Mouse (Mus musculus): Measurements from ENCODE around the gene Wdr82.

The Wdr82 gene

GRCm38 (mm10) chr9:106197732-106198131 lies 27.0 kb downstream of the Wdr82 start:
- DNase-seq (ENCODE audit: extremely low read depth, low read depth): no peak

GRCm38 (mm10) chr9:106198962-106199458 lies 28.3 kb downstream of the Wdr82 start:
- DNase-seq (ENCODE audit: extremely low read depth, low read depth): peak; percentile 45

GRCm38 (mm10) chr9:106199535-106200272 lies 29.0 kb downstream of the Wdr82 start, which contains the start of gene Ppm1m:
Ppm1m (minus strand) TSS chr9:106199746.
- no peak for DNase-seq (ENCODE audit: extremely low read depth, low read depth)

GRCm38 (mm10) chr9:106201895-106202294 lies 31.2 kb downstream of the Wdr82 start:
- DNase-seq (ENCODE audit: extremely low read depth, low read depth): no peak

- peak; percentile 71 for DNase-seq (ENCODE audit: extremely low read depth, low read depth)
These were observed 32.3 kb downstream of the Wdr82 start, which contains the start of gene Twf2 for GRCm38 (mm10) chr9:106202819-106203636. Twf2 (plus strand) TSS chr9:106203108.

- peak; percentile 66 for DNase-seq (ENCODE audit: extremely low read depth, low read depth)
These were observed 33.5 kb downstream of the Wdr82 start for GRCm38 (mm10) chr9:106203990-106204851.

GRCm38 (mm10) chr9:106205713-106206290 lies 35.1 kb downstream of the Wdr82 start:
- DNase-seq (ENCODE audit: extremely low read depth, low read depth): no peak

- DNase-seq (ENCODE audit: extremely low read depth, low read depth): no peak
These were observed 35.8 kb downstream of the Wdr82 start for GRCm38 (mm10) chr9:106206515-106206914.

- DNase-seq (ENCODE audit: extremely low read depth, low read depth): no peak
These were observed 37.5 kb downstream of the Wdr82 start for GRCm38 (mm10) chr9:106208181-106208580.

- no peak for DNase-seq (ENCODE audit: extremely low read depth, low read depth)
These were observed 39.2 kb downstream of the Wdr82 start for GRCm38 (mm10) chr9:106209954-106210353.

- no peak for DNase-seq (ENCODE audit: extremely low read depth, low read depth)
These were observed 40.3 kb downstream of the Wdr82 start for GRCm38 (mm10) chr9:106210853-106211609.

- peak; percentile 46 for DNase-seq (ENCODE audit: extremely low read depth, low read depth)
These were observed 41.2 kb downstream of the Wdr82 start for GRCm38 (mm10) chr9:106211680-106212593.

GRCm38 (mm10) chr9:106212594-106212981 lies 41.9 kb downstream of the Wdr82 start:
- DNase-seq (ENCODE audit: extremely low read depth, low read depth): no peak

- DNase-seq (ENCODE audit: extremely low read depth, low read depth): no peak
These were observed 44.8 kb downstream of the Wdr82 start for GRCm38 (mm10) chr9:106215341-106216125.

GRCm38 (mm10) chr9:106216971-106217370 lies 46.2 kb downstream of the Wdr82 start:
- DNase-seq (ENCODE audit: extremely low read depth, low read depth): no peak

- DNase-seq (ENCODE audit: extremely low read depth, low read depth): no peak
These were observed 50.3 kb downstream of the Wdr82 start for GRCm38 (mm10) chr9:106220894-106221523.

- DNase-seq (ENCODE audit: extremely low read depth, low read depth): no peak
These were observed 51.6 kb downstream of the Wdr82 start, which contains the start of gene Tlr9 for GRCm38 (mm10) chr9:106222261-106222851. Tlr9 (plus strand) TSS chr9:106222598.

Measured in MEL-GATA-1-ER (cell line).